Mouse (Mus musculus): Measurements from ENCODE around the gene Slc7a5.
A peak's percentile ranks its signal among the peaks of the same experiment; 100 is the strongest.

The Slc7a5 gene

GRCm38 (mm10) chr8:121936391-121936790, 28.9 kb upstream of the Slc7a5 start:
- no peak for DNase-seq (ENCODE audit: inconsistent age in 2 of 2, low spot score in 1 of 2)

GRCm38 (mm10) chr8:121935341-121936294, 28.1 kb upstream of the Slc7a5 start:
- no peak for DNase-seq (ENCODE audit: inconsistent age in 2 of 2, low spot score in 1 of 2)

- DNase-seq (ENCODE audit: inconsistent age in 2 of 2, low spot score in 1 of 2): no peak
These were observed 27.4 kb upstream of the Slc7a5 start for GRCm38 (mm10) chr8:121934923-121935322.

DNA sequence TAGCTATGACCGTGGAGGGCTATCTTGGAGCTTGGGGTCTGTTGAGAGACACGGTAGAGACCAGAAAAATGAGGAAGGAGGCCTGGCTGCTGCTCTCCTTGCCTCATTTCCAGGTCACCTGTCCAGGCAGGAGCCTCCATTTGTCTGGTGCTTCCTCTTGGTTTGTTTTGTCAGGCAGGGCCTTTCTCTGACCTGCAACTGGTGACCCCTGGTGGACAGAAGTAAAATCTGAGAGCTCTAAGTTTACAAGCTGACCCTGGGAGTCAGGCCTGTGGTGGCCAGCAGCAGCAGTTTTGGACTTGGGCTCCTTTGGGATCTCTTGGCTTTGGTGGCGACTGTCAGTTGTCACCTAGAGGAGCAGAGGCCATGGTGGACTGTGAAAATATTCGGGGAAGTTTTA, 27.0 kb upstream of the Slc7a5 start:
- peak in 1 of 2 experiments; percentile 83 for DNase-seq (ENCODE audit: inconsistent age in 2 of 2, low spot score in 1 of 2)

- peak; percentile 68 to 85 for DNase-seq (ENCODE audit: inconsistent age in 2 of 2, low spot score in 1 of 2)
These were observed 25.4 kb upstream of the Slc7a5 start for GRCm38 (mm10) chr8:121932668-121933520.

DNA sequence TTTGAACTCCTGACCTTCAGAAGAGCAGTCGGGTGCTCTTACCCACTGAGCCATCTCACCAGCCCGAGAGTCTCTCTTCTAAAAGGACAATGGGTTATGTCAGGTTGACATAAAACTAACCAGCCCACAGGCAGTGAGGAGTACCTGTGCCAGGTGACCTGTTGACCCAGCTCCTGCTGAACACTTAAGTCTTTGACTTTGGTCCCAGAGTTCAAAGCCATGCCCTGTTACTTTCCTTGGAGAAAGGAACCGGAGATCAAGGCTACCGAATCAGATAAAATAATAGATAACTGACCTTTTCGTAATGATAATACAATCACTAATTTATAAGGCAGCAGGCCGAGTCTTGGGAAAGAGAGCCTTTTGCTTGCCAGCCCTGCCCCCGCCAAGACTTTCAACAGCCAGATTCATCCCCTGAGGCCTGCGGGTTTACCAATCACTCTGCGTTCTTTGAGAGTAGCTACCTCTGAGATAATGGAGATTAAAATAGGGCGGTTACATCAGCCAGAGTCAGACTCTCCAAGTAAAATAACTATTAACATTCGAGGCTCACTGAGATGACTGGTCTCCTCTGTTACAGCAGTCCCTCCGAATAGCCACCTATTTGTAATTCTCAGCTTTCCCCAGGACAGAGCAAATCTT, 24.7 kb upstream of the Slc7a5 start:
- peak; percentile 58 to 74 for DNase-seq (ENCODE audit: inconsistent age in 2 of 2, low spot score in 1 of 2)

DNA sequence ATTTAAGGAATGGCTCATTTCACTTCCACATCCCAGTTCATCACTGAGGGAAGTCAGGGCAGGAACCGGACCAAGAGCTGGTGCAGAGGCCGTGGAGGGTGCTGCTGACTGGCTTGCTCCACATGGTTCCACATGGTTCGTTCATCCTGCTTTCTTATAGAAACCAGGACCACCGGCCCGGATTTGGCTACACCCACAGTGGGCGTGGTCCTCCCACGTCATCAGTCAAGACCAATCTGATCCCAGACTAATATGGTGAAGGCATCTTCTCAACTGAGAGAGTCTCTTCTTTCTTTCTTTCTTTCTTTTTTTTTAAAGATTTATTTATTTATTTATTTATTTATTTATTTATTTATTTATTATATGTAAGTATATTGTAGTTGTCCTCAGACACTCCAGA, 24.1 kb upstream of the Slc7a5 start:
- no peak for DNase-seq (ENCODE audit: inconsistent age in 2 of 2, low spot score in 1 of 2)

- DNase-seq (ENCODE audit: inconsistent age in 2 of 2, low spot score in 1 of 2): no peak
These were observed 22.6 kb upstream of the Slc7a5 start for GRCm38 (mm10) chr8:121930047-121930446.

- peak; percentile 68 to 82 for DNase-seq (ENCODE audit: inconsistent age in 2 of 2, low spot score in 1 of 2)
These were observed 19.8 kb upstream of the Slc7a5 start for GRCm38 (mm10) chr8:121927316-121927715.

DNA sequence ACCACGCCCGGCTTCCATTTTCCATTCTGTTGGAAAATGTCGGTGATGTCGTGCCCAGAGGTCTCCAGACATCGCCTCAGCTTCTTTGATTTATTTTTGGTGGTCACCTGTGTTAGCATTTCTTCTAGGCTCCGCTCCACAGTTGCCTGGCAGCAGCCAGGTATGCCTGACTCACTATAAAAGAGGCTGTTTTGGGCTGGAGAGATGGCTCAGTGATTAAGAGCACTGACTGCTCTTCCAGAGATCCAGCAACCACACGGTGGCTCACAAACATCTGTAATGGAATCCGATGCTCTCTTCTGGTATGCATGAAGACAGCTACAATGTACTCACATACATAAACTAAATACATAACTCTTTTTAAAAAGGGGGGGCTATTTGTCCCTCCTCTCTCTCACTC, 18.8 kb upstream of the Slc7a5 start:
- DNase-seq (ENCODE audit: inconsistent age in 2 of 2, low spot score in 1 of 2): no peak

- peak; percentile 79 to 91 for DNase-seq (ENCODE audit: inconsistent age in 2 of 2, low spot score in 1 of 2)
These were observed 18.1 kb upstream of the Slc7a5 start for GRCm38 (mm10) chr8:121925624-121926023.

GRCm38 (mm10) chr8:121924681-121925080, 17.2 kb upstream of the Slc7a5 start:
- DNase-seq (ENCODE audit: inconsistent age in 2 of 2, low spot score in 1 of 2): no peak

DNA sequence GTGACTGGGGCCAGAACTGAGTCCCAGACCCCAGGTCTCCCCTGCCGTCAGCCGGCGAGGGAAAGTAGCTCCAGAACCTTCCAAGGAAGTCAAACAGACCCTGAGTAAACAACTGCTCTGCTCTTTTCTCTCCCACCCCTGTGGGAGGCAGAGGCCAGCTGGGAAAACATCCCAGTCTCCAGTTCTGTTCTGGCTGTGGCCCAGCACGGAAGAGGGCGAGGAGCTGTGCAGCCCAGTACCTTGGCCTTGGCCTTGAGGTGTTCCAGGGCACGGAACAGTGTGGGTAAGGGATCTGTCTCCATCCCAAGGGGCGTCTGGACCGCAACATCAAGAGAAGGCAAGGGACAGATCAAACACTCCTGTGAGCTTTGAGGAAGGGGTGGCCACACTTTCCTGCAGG, 14.6 kb upstream of the Slc7a5 start:
- DNase-seq (ENCODE audit: inconsistent age in 2 of 2, low spot score in 1 of 2): peak; percentile 63 to 69

GRCm38 (mm10) chr8:121921582-121921981, 14.1 kb upstream of the Slc7a5 start:
- DNase-seq (ENCODE audit: inconsistent age in 2 of 2, low spot score in 1 of 2): no peak

DNA sequence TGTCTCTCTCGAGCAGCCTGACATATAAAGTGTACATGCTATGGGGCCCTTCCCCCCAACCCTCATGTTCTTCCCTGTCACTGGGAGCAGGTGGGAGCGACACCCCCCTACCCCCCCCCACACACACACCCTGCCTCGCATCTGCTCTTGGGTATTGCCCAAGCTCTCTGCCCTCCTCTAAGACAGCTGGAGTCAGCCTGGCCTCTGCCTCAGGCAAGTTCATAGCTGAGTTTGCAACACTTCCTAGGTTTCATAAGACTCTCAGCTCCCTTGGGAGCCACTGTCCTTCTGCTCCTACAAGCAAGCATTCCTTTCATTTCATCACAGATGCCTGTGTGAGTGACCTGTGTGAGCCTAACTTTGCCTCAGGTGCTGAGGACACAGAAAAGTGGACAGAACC, 12.2 kb upstream of the Slc7a5 start:
- DNase-seq (ENCODE audit: inconsistent age in 2 of 2, low spot score in 1 of 2): peak in 1 of 2 experiments; percentile 69

DNA sequence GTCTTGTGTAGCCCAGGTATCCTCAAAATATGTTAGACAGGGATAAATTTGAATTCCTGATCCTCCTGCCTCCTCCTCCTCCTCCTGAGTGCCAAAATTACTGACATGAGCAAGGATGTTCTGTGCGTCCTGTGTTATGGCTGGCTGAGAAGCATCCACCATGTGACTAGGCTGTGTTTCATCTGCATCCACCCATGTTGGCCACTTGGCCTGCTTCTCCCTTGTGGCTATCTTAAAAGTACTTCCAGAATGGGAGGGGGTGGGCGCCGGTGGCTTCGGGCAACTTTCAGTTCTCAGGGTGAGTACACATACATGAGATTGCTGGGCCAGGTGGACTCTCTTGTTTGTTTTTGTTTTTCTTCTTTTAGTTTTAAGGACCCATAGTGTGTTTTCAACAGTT, 11.7 kb upstream of the Slc7a5 start:
- DNase-seq (ENCODE audit: inconsistent age in 2 of 2, low spot score in 1 of 2): no peak

GRCm38 (mm10) chr8:121913378-121913777, 5.9 kb upstream of the Slc7a5 start:
- no peak for DNase-seq (ENCODE audit: inconsistent age in 2 of 2, low spot score in 1 of 2)

GRCm38 (mm10) chr8:121912831-121913230, 5.3 kb upstream of the Slc7a5 start:
- DNase-seq (ENCODE audit: inconsistent age in 2 of 2, low spot score in 1 of 2): no peak

DNA sequence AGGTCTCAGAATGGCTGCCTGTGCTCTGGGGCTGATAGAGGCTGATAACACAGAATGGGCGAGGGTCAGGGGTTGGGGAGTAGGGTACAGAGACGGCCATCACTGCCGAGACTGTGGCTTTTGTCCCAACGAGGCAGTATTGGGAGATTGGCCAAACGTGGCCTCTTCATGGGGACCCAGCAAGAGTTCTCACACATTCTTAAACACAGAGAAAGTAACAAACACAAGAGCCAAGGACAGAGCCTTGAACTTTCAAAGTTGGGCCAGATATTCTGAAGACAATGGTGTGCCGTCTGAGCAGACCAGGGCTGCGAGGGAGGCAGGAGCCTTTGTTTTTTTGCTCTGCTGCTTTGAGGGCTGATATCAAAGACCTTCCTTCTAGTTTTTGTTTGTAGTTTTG, 4.5 kb upstream of the Slc7a5 start:
- DNase-seq (ENCODE audit: inconsistent age in 2 of 2, low spot score in 1 of 2): peak; percentile 46 to 76

- no peak for DNase-seq (ENCODE audit: inconsistent age in 2 of 2, low spot score in 1 of 2)
These were observed 3.9 kb upstream of the Slc7a5 start for GRCm38 (mm10) chr8:121911400-121911799.

DNA sequence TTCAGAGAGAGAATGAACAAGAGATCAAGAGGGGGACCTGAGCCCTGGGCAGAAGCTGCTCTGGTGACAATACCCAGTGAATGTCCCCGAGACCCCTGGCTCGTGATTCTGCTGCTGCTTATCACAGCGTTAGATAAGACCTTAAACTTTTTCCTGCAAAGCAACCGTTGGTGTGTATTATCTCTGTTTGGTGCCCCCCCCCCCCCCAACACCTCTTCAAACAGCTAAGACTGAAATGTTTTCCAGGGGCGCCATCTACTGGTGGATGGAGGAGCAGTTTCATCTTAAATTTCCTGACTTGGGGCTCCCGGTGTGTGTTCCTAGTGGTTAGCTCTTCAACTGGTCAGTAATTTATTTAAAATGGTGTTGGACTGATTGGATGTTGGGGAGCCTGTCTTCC, 2.2 kb upstream of the Slc7a5 start:
- DNase-seq (ENCODE audit: inconsistent age in 2 of 2, low spot score in 1 of 2): peak; percentile 72 to 92
